Mouse (Mus musculus) cerebellum, adult 11 months (tissue): ENCODE results near the gene Sorcs1.

Experiments
- DNase-seq: peaks from one replicate; pipeline ENCODE4 v3.0.0; 2022

Gene Sorcs1

GRCm38 (mm10) chr19:50677903-50678896 is at the start of gene Sorcs1:
Sorcs1 (minus strand) TSS chr19:50678646.
- peak; percentile 31 for DNase-seq

- DNase-seq, result no peak
These were observed 4.8 kb upstream of the Sorcs1 start for GRCm38 (mm10) chr19:50683277-50683676.

GRCm38 (mm10) chr19:50678946-50679345 is 500 bp upstream of the Sorcs1 start:
- no peak for DNase-seq

- no peak for DNase-seq
These were observed 1.6 kb downstream of the Sorcs1 start for GRCm38 (mm10) chr19:50676578-50677524.

GRCm38 (mm10) chr19:50674921-50675320 is 3.5 kb downstream of the Sorcs1 start:
- DNase-seq, result no peak

- DNase-seq, result no peak
These were observed 10.9 kb downstream of the Sorcs1 start for GRCm38 (mm10) chr19:50667516-50667915.

- no peak for DNase-seq
These were observed 14.1 kb downstream of the Sorcs1 start for GRCm38 (mm10) chr19:50664311-50664710.

- no peak for DNase-seq
These were observed 19.3 kb downstream of the Sorcs1 start for GRCm38 (mm10) chr19:50659144-50659543.

- no peak for DNase-seq
These were observed 25.7 kb downstream of the Sorcs1 start for GRCm38 (mm10) chr19:50652750-50653149.

- no peak for DNase-seq
These were observed 34.6 kb downstream of the Sorcs1 start for GRCm38 (mm10) chr19:50643836-50644235.

- no peak for DNase-seq
These were observed 36.3 kb downstream of the Sorcs1 start for GRCm38 (mm10) chr19:50642121-50642520.

GRCm38 (mm10) chr19:50640251-50641032 is 38.0 kb downstream of the Sorcs1 start:
- no peak for DNase-seq

GRCm38 (mm10) chr19:50638176-50638575 is 40.3 kb downstream of the Sorcs1 start:
- DNase-seq, result no peak

- no peak for DNase-seq
These were observed 64.4 kb downstream of the Sorcs1 start for GRCm38 (mm10) chr19:50614013-50614412.

GRCm38 (mm10) chr19:50611619-50612018 is 66.8 kb downstream of the Sorcs1 start:
- no peak for DNase-seq

GRCm38 (mm10) chr19:50603882-50604281 is 74.6 kb downstream of the Sorcs1 start:
- no peak for DNase-seq

- no peak for DNase-seq
These were observed 75.1 kb downstream of the Sorcs1 start for GRCm38 (mm10) chr19:50603380-50603779.

GRCm38 (mm10) chr19:50597300-50597699 is 81.1 kb downstream of the Sorcs1 start:
- DNase-seq, result no peak

GRCm38 (mm10) chr19:50586182-50586581 is 92.3 kb downstream of the Sorcs1 start:
- DNase-seq, result peak; percentile 1

- no peak for DNase-seq
These were observed 95.5 kb downstream of the Sorcs1 start for GRCm38 (mm10) chr19:50582952-50583351.

GRCm38 (mm10) chr19:50569669-50570195 is 108.7 kb downstream of the Sorcs1 start:
- no peak for DNase-seq

- no peak for DNase-seq
These were observed 112.1 kb downstream of the Sorcs1 start for GRCm38 (mm10) chr19:50566306-50566705.
